Mouse (Mus musculus) fat pad, adult 2 months (tissue): ENCODE results near the gene Josd2.

Source experiments
- DNase-seq: peaks from one replicate; pipeline ENCODE4 v3.0.0-alpha.2; 2011; ENCODE audit warnings: low read depth, low spot score; ENCODE audit errors: extremely low read depth

Gene Josd2

DNA sequence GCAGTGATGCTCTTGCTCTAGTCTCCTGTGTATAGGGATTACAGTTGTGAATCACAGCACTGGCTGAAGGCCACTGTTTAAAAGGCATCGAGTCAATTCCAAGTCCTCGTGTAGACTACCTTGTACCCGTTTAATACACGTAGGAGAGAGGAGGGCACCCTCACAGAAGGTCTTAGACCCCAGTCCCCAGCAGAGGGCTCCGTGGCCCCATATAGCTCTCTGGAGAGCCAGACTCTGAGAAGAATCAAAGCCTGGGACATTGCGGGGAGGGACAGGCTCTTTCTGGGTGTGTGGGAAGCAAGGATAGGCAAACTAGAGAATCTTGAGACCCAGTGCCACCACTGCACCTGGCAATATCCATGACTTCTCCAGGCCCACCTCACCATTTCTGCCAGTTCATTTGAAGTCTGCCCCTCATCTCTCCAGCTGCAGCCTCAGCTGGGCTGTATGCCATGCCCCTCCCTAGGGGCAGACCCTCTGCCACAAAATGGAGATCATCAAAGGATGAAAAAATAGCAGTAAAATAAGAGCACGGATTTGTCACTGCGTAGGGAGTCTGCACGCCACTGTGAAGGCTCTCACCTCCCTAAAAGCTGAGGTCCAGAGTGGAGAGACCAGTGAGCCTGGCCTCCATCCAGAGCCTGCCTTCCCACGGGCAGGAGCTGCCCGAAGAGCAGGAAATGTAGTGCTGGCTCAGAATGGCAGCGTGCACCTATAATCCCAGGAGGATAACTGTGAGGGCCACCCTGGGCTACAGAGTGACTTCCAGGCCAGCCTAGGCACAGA lies 21.5 kb upstream of the Josd2 start:
- DNase-seq = no peak

DNA sequence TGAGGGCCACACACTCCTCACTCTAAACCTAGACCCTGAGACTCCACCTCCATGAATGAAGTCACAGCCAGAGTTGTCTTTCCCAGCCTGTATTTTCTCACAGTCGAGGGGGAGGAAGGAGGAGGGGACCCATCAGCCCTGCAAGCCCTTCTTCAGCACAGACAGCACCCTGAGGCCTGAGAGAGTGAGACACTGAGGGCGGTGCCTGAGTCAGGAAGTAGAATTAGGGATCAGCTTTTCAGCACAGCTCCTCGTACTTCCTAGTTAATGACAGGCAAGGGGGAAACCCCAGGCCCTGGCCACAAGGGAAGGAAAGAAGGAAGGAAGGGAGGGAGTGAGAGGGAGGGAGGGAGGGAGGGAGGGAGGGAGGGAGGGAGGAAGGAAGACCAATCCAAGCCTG lies 14.5 kb upstream of the Josd2 start:
- DNase-seq = no peak

GRCm38 (mm10) chr7:44456302-44456701 lies 11.5 kb upstream of the Josd2 start:
- no peak for DNase-seq

- DNase-seq = no peak
These were observed 7.7 kb upstream of the Josd2 start for GRCm38 (mm10) chr7:44460067-44460466.

GRCm38 (mm10) chr7:44460767-44461502 lies 6.8 kb upstream of the Josd2 start:
- DNase-seq = no peak

- DNase-seq = no peak
These were observed 6.1 kb upstream of the Josd2 start for GRCm38 (mm10) chr7:44461503-44462217.

GRCm38 (mm10) chr7:44462218-44463055 lies 5.3 kb upstream of the Josd2 start:
- DNase-seq = no peak

DNA sequence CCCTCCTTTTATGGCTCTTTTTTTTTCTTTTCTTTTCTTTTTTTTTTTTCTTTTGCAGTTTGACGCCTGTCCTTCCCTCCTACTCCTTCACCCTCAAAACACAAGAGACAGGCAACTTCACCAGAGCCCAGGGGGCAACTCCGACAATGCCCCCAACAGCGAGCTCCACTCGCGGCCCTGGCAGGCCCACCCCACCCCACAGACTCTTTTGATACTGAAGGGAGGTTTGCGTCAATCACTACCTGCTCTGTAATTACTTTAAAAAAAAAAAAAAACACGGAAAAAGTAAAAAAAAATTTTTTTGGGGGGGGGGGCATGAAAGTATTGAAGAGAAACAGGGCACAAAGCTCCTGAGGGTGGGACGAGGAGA lies 4.7 kb upstream of the Josd2 start:
- DNase-seq = no peak

- DNase-seq = no peak
These were observed 4.1 kb upstream of the Josd2 start for GRCm38 (mm10) chr7:44463556-44464225.

DNA sequence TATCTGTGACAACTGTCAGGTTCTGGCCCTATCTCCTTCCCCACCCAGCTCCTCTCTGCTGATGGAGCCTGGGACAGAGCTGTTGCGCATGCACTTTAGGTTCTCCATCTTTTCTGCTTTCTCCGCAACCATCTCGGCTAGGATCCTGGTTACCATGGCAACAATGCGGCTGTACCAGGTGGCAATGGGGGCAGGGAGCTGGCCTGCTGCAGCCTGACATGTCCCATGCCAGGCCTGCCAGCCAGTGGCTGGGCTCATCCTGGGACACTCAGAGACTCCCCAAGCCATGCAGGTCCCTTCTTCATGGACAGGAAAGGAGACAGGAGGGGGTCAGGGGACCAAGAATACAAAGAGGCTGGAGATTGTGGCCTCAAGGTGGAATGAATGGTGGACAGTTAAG lies 3.3 kb upstream of the Josd2 start:
- no peak for DNase-seq

- no peak for DNase-seq
These were observed 2.7 kb upstream of the Josd2 start, which contains the start of gene Aspdh for GRCm38 (mm10) chr7:44465111-44465510. TSS of gene Aspdh (plus strand) at chr7:44465391.

- DNase-seq = no peak
These were observed 1.5 kb upstream of the Josd2 start for GRCm38 (mm10) chr7:44466006-44466887.

- no peak for DNase-seq
These were observed 880 bp upstream of the Josd2 start for GRCm38 (mm10) chr7:44466888-44467311.

- no peak for DNase-seq
These were observed 985 bp downstream of the Josd2 start for GRCm38 (mm10) chr7:44468644-44469285.

GRCm38 (mm10) chr7:44469677-44470675 lies 2.2 kb downstream of the Josd2 start:
- DNase-seq = no peak

- no peak for DNase-seq
These were observed 3.2 kb downstream of the Josd2 start for GRCm38 (mm10) chr7:44470696-44471612.
